Mouse (Mus musculus): ENCODE results near the gene Prkaa1.

GRCm38 (mm10) chr15:5152171-5152570, 8.5 kb downstream of the Prkaa1 start:
- TF ChIP-seq POLR2A (IDR thresholded peaks at IDR 0.05; ENCODE audit: low read depth, low read length) (no peak), CTCF (IDR thresholded peaks at IDR 0.05; ENCODE audit: extremely low read depth, insufficient read depth, insufficient read length, insufficient replicate concordance) (no peak)
